Mouse (Mus musculus): ENCODE results near the gene Rab5c. TPM values are rescaled to one million over a fixed set of nuclear protein-coding genes. Genes with fewer than 3 reads are reported as not detected.

The Rab5c gene
- polyA plus RNA-seq, 1 experiment = 399 TPM

- TF ChIP-seq GATA1 (IDR thresholded peaks at IDR 0.05; ENCODE audit: low read length) = no peak
These were observed 36.7 kb downstream of the Rab5c start for GRCm38 (mm10) chr11:100701301-100701700.

GRCm38 (mm10) chr11:100700710-100701109 lies 37.3 kb downstream of the Rab5c start:
- no peak for TF ChIP-seq GATA1 (IDR thresholded peaks at IDR 0.05; ENCODE audit: low read length)

DNA sequence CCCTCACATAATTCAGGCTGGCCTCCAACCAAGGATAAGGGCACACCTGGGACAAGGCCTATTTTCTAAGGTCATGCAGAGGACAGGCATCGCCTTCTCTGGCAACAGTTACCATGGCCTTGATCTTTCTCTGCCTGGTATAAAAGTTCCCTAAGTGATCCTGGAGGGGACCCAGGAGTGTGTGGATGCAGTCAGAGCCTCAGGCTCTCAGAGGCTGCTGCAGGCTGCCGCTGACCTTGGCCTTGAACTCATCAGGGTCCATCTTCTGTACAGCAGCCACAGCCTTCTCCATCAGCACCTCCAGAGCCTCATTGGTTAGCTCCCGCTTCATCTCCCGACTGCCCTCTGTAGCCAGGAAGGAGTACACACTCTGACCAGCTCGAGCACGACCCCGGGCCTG lies 40.1 kb downstream of the Rab5c start:
- TF ChIP-seq GATA1 (IDR thresholded peaks at IDR 0.05; ENCODE audit: low read length) = no peak

GRCm38 (mm10) chr11:100694926-100695325 lies 43.1 kb downstream of the Rab5c start:
- no peak for TF ChIP-seq GATA1 (IDR thresholded peaks at IDR 0.05; ENCODE audit: low read length)

- no peak for TF ChIP-seq GATA1 (IDR thresholded peaks at IDR 0.05; ENCODE audit: low read length)
These were observed 44.9 kb downstream of the Rab5c start for GRCm38 (mm10) chr11:100693154-100693553.

DNA sequence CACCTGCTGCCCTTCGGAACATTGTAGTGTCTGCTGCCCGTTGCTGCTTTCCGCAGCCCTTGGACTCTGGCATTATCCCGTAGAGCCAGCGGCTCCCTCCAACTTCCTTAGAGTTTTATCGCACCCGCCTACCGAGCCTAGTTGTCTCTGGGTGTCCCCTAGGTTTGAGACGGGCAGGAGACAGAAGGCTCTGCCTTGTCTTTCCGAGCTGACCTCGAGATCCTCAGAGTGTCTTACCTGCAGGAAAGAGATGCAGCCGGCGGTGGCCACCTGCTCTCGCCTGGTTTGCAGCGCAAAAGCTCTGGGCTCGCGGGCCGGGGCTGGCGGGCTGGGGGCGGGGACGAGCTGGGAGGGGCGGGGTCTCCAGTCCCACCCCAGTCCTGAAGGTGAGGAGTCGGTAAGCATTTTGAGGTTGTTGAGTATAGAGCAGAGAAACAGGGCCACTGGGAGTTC lies 45.8 kb downstream of the Rab5c start, which contains the start of gene Zfp385c:
Zfp385c (minus strand) TSS at position 292 of the 453 bp plus-strand sequence.
- TF ChIP-seq GATA1 (IDR thresholded peaks at IDR 0.05; ENCODE audit: low read length) = no peak

DNA sequence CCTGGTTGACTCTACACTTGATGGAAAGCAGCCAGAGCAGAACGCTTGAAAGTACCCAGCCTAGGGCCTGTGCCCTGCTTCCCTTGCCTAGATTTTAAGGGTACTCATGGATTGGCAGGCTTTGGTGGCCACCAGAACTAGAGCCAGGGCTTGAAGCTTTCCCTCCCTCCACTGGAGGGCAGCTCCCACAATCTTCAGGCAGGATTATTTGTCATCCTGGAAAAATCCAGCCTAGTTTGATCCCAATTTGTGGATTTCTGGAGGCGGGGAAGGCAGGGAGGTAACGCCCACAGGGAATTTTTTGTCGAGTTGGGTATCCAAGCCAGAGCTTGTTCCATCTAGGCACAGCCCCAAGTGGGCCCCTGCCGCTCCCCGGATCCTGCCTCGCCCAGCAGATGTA lies 47.6 kb downstream of the Rab5c start:
- no peak for TF ChIP-seq GATA1 (IDR thresholded peaks at IDR 0.05; ENCODE audit: low read length)

- no peak for TF ChIP-seq GATA1 (IDR thresholded peaks at IDR 0.05; ENCODE audit: low read length)
These were observed 49.6 kb downstream of the Rab5c start for GRCm38 (mm10) chr11:100688443-100688842.

- no peak for TF ChIP-seq GATA1 (IDR thresholded peaks at IDR 0.05; ENCODE audit: low read length)
These were observed 50.8 kb downstream of the Rab5c start for GRCm38 (mm10) chr11:100687265-100687664.

DNA sequence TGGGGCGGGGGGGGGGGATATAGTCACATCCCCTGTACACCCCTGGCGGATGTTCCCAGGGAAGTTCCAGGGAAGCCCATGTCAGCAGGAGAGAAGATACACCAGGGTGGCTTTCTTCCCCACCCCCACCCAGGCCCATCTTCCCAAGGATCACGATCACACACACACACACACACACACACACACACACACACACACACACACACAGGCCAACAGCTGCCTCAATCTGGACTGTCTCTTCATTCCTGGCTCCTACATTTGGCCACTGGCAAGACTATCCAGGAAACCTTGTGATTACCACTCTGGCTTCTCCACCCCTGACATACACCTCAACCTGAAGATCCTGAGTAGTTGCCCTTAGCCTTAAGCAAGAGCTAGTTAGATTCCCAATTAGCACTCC lies 52.6 kb downstream of the Rab5c start:
- no peak for TF ChIP-seq GATA1 (IDR thresholded peaks at IDR 0.05; ENCODE audit: low read length)

- TF ChIP-seq GATA1 (IDR thresholded peaks at IDR 0.05; ENCODE audit: low read length) = no peak
These were observed 53.9 kb downstream of the Rab5c start for GRCm38 (mm10) chr11:100684084-100684483.

DNA sequence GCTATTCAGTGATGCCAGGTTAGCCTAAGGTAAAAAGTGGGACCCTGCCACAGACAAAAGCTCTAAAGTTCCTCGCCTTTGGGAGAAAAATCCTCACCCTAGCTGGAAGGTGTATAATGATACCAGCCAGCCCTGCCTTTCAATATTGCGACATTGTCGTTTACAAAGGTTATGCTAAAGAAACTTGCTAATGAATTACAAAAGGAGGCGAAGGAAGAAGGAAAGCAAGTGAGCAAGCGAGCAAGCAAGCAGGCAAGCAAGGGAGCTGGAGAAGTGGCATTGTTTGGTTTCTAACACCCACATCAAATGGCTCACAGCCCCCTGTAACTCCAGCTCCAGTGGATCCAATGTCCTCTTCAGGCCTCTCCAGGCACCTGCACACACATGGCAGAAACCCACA lies 55.5 kb downstream of the Rab5c start:
- TF ChIP-seq GATA1 (IDR thresholded peaks at IDR 0.05; ENCODE audit: low read length) = no peak

DNA sequence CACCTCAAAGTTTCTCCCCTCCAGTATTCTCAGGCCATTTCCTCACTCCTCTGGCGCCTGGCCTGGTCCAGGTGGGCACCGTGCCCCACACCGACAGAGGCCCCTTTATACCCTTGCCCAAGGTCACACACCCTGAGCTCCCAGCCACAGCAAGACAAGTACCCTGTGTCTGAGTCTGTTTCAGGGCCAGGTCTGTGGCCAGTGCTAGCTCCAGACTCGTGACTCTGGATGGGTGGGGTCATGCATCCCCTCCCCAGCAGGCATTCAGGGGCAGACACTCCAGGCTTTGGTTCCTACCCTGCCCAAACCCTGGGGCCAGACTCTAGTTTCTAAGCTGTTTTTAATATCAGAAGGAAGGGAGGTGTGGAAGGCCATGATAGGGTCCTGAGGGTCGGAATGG lies 56.2 kb downstream of the Rab5c start:
- TF ChIP-seq GATA1 (IDR thresholded peaks at IDR 0.05; ENCODE audit: low read length) = no peak

GRCm38 (mm10) chr11:100677810-100678209 lies 60.2 kb downstream of the Rab5c start:
- TF ChIP-seq GATA1 (IDR thresholded peaks at IDR 0.05; ENCODE audit: low read length) = no peak

- no peak for TF ChIP-seq GATA1 (IDR thresholded peaks at IDR 0.05; ENCODE audit: low read length)
These were observed 64.8 kb downstream of the Rab5c start for GRCm38 (mm10) chr11:100673169-100673568.

DNA sequence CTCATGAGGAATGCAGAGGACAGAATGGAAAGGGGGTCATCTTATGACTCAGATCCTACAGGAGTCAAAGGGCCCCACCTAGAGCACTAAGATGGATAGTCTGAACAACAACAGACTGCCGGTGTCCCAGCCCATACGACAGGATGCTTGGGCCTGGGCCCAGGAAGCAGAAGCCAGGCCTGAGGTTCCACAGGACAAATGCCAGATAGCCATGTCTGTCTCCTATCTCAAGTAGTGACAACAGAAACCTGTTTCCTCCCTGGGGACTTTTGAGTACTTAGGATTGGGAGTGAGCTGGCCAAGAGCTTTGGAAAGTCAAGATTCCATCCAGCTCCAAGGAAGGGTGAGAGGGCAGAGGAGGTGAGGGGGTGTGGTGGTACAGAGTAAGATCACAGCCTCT lies 66.1 kb downstream of the Rab5c start:
- no peak for TF ChIP-seq GATA1 (IDR thresholded peaks at IDR 0.05; ENCODE audit: low read length)

GRCm38 (mm10) chr11:100671049-100671448 lies 67.0 kb downstream of the Rab5c start:
- no peak for TF ChIP-seq GATA1 (IDR thresholded peaks at IDR 0.05; ENCODE audit: low read length)

Other genes starting within 250 kb of the Rab5c start
- gene Acly, start 210.2 kb downstream of the Rab5c start, polyA plus RNA-seq (2012) = 24.4 and 80.2 TPM in 2 replicates
- 0.03 TPM in 1 of 2 replicates, not detected in the other for gene Ttc25, start 192.6 kb downstream of the Rab5c start, polyA plus RNA-seq (2012)
- gene Cnp, start 163.3 kb downstream of the Rab5c start, polyA plus RNA-seq (2012) = 2.9 and 3.7 TPM in 2 replicates
- gene Nkiras2, start 119.0 kb downstream of the Rab5c start, polyA plus RNA-seq (2012) = 52.6 and 60.7 TPM in 2 replicates
- gene Dnajc7, start 118.0 kb downstream of the Rab5c start, polyA plus RNA-seq (2012) = 96.0 and 111 TPM in 2 replicates
- not detected in 2 replicates for gene Zfp385c, start 45.8 kb downstream of the Rab5c start, polyA plus RNA-seq (2012)
- 1.2 and 2.4 TPM in 2 replicates for gene Dhx58, start 33.9 kb downstream of the Rab5c start, polyA plus RNA-seq (2012)
- gene Kat2a, start 25.8 kb downstream of the Rab5c start, polyA plus RNA-seq (2012) = 87.0 and 106 TPM in 2 replicates
- gene Hspb9, start 24.4 kb downstream of the Rab5c start, polyA plus RNA-seq (2012) = 0.26 and 0.37 TPM in 2 replicates
- 0.02 TPM in 1 of 2 replicates, not detected in the other for gene Kcnh4, start 21.7 kb upstream of the Rab5c start, polyA plus RNA-seq (2012)
- gene Hcrt, start 24.7 kb upstream of the Rab5c start, polyA plus RNA-seq (2012) = not detected in 2 replicates
- gene Ghdc, start 32.7 kb upstream of the Rab5c start, polyA plus RNA-seq (2012) = 4.4 and 5.2 TPM in 2 replicates
- 31.6 and 31.7 TPM in 2 replicates for gene Stat5b, start 112.5 kb upstream of the Rab5c start, polyA plus RNA-seq (2012)
- 23.3 and 27.0 TPM in 2 replicates for gene Stat5a, start 121.1 kb upstream of the Rab5c start, polyA plus RNA-seq (2012)
- 10.6 and 22.4 TPM in 2 replicates for gene Stat3, start 201.3 kb upstream of the Rab5c start, polyA plus RNA-seq (2012)
- 0.93 and 1.4 TPM in 2 replicates for gene Cavin1, start 232.7 kb upstream of the Rab5c start, polyA plus RNA-seq (2012)

Measured in G1E-ER4 (cell line).